Mouse (Mus musculus) stomach, embryonic 15.5 days (tissue): ENCODE results near the gene Atl2. TPM values are rescaled to one million over a fixed set of nuclear protein-coding genes. Genes with fewer than 3 reads are reported as not detected.

ENCODE experiments used
- ATAC-seq: fragments of 200-750 bp; cut with Nextera tagmentation; 2 replicates; pipeline ENCODE4 v1.8.0; 2017; ENCODE audit warnings: low read depth, moderate number of reproducible peaks, moderate TSS enrichment; ENCODE audit not compliant: insufficient read depth, low FRiP score
- H3K27ac ChIP-seq: fragments of 300-500 bp; sonication (generic); 2 replicates; pipeline ENCODE4 v1.5.1; 2015; ENCODE audit warnings: mild to moderate bottlenecking, inconsistent platforms
- H3K27me3 ChIP-seq: fragments of 300-500 bp; sonication (generic); replicated peaks from 2 replicates; pipeline ENCODE4 v1.6.1; 2015; ENCODE audit warnings: inconsistent platforms
- H3K36me3 ChIP-seq: fragments of 300-500 bp; sonication (generic); 2 replicates; pipeline ENCODE4 v1.6.1; 2015; ENCODE audit warnings: inconsistent platforms
- H3K4me1 ChIP-seq: fragments of 300-500 bp; sonication (generic); 2 replicates; pipeline ENCODE4 v1.6.1; 2015; ENCODE audit warnings: inconsistent platforms
- H3K4me2 ChIP-seq: fragments of 300-500 bp; sonication (generic); 2 replicates; pipeline ENCODE4 v1.6.1; 2015; ENCODE audit warnings: mild to moderate bottlenecking, inconsistent platforms
- H3K4me3 ChIP-seq: fragments of 300-500 bp; sonication (generic); replicated peaks from 2 replicates; pipeline ENCODE4 v1.5.1; 2015; ENCODE audit warnings: inconsistent platforms
- H3K9ac ChIP-seq: fragments of 300-500 bp; sonication (generic); 2 replicates; pipeline ENCODE4 v1.6.1; 2015; ENCODE audit warnings: inconsistent platforms
- H3K9me3 ChIP-seq: fragments of 300-500 bp; sonication (generic); 2 replicates; pipeline ENCODE4 v1.6.1; 2016; ENCODE audit warnings: inconsistent platforms
- WGBS: fragments of 180-500 bp; shearing (Covaris S2); methylation state at CpG from one replicate; pipeline ENCODE4 v1.1.7; 2015; 5-methylcytosine and 5-hydroxymethylcytosine counted together
- polyA plus RNA-seq: library from polyadenylated mRNA; unstranded; fragments of >200 nt; fragmentation: Nextera tagmentation; extraction: Ambion mirVana; gene quantifications from 2 replicates; pipeline ENCODE4 v1.2.1, GENCODE M21; 2015

Gene Atl2
- polyA plus RNA-seq, 1 experiment from 2014 or later: 41.1 TPM

DNA sequence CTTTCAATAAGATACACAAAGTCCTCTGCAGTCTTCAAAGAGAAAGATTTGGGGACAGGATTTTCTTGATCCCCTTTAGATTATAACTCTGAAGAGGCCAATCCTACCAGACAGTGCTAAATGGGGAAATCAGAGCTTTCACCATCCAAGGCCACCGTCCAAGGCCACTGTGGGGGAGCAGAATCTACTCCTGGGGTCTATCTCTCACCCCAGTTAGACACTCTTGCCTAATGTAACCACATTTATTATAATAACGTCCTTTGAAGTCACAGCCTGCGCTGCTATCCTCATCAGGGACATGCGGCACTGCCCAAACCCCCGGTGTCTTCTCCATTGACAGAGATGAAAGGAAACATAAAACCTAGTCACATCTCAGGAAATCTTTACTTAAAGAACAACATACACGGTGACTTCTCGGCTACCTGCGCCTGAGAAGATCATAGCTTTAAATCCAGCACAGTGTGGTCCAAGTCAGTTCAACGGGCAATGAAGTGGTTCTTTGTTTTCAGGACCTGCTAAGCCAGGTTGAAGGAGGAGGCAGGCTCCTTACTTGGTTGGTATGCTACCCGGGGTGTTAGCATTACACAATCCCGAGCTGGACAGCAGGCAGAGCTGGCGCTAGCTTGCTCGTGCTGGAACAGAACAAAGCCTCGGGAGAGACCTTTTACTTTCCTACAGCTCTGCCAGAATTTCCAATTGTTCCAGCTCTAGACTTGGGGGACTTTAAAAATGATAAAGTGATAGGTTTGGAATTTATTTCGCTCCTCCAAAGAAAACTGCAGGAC lies 23.8 kb upstream of the Atl2 start:
- WGBS: 66% methylated on average over 15 of the region's 15 CpGs
- H3K27ac ChIP-seq: no peak overlapping the region
- ATAC-seq: peak; percentile 56; the same call in 1 of the 2 replicates

DNA sequence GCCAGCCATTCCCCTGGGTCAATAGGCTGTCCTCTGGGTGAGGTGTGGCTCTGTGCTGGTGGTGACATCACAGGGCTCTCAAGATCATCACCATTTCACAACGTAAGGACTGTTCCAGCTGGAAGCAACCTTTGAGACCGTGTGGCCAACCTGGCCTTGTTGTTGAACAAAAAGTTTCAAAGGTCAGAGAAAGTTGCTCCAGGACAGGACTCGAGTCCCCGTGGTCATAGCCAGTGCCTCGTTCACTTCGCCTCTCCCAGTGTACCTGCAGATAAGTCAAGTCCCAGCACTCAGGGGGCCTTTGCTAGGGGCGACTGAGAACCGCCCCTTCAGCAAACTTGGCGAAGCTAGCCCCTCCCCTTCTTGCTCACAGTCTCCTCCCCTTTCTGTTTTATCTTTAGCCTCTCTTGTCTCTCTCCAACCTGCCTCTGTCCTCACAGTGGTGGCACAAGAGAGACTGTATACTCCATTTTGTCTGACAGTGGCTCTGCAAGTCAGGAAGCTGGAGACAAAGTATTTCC lies 22.6 kb upstream of the Atl2 start:
- H3K4me1 ChIP-seq: peaks cover 8% of the 10 kb centered on the region; the same call in 1 of the 2 replicates
- no peaks in the 10 kb centered on the region for H3K27me3 ChIP-seq
- no peak overlapping the region for H3K4me3 ChIP-seq
- H3K4me2 ChIP-seq: peak overlapping the region; percentile 27
- no peak overlapping the region for H3K27ac ChIP-seq
- no peak overlapping the region for H3K9ac ChIP-seq
- no peaks in the 10 kb centered on the region for H3K9me3 ChIP-seq
- peak; percentile 83 for ATAC-seq
- WGBS: 23% methylated on average over 9 of the region's 9 CpGs
- no peaks in the 10 kb centered on the region for H3K36me3 ChIP-seq

More for the DNA sequence above, 23.8 kb upstream of the Atl2 start:
- no peak overlapping the region for H3K4me3 ChIP-seq
- no peak overlapping the region for H3K9ac ChIP-seq
- H3K4me1 ChIP-seq: peaks cover 8% of the 10 kb centered on the region; the same call in 1 of the 2 replicates
- H3K9me3 ChIP-seq: no peaks in the 10 kb centered on the region
- no peaks in the 10 kb centered on the region for H3K36me3 ChIP-seq
- no peaks in the 10 kb centered on the region for H3K27me3 ChIP-seq
- H3K4me2 ChIP-seq: no peak overlapping the region

DNA sequence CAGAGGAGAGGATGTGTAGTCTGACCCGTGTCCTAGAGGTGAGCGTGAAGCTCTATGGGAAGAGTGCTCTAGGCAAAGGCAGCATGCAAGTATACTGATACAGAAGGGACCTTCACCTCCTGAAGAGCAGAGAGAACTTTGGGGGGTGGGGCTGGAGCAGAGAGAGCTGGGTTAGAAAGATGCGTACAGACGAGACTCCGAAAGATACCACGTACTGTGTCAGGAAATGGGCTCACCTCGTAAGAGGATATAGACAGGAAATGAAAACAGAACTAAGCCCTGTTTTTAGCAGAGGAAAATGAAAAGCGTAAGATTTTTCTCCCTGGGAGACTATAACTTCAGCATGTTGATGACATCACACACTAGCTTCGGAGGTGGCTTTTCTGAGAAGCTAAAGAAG lies 21.1 kb upstream of the Atl2 start:
- H3K4me1 ChIP-seq: peaks cover 8% of the 10 kb centered on the region; the same call in 1 of the 2 replicates
- 72% methylated on average over 9 of the region's 9 CpGs for WGBS
- H3K27me3 ChIP-seq: no peaks in the 10 kb centered on the region
- no peaks in the 10 kb centered on the region for H3K9me3 ChIP-seq
- H3K4me3 ChIP-seq: no peak overlapping the region
- no peak overlapping the region for H3K4me2 ChIP-seq
- ATAC-seq: no peak
- no peak overlapping the region for H3K9ac ChIP-seq
- H3K27ac ChIP-seq: no peak overlapping the region
- no peaks in the 10 kb centered on the region for H3K36me3 ChIP-seq

DNA sequence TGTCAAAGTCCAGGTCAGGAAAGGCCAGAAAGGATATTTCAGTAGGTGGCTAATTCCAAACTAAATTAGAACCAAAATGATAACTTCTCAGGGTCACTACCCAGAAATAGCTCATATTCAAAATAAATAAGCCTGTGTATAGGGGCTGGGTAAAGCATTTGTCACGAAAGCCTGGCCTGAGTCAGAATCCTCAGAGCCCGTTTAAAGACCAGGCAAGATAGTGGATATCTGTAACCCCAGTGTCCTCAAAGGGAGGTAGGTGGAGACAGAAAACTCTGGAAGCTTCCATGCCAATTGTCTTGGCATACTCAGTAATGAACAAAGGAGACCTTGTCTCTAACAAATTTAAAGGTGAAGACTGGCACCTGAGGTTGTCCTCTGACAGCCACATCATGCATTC lies 16.3 kb upstream of the Atl2 start:
- Histone ChIP-seq H3K9ac (no peak overlapping the region), H3K4me3 (no peak overlapping the region), H3K27ac (no peak overlapping the region), H3K27me3 (no peaks in the 10 kb centered on the region), H3K4me1 (no peaks in the 10 kb centered on the region), H3K4me2 (no peak overlapping the region), H3K36me3 (no peaks in the 10 kb centered on the region), H3K9me3 (no peaks in the 10 kb centered on the region)
- 47% methylated on average over 2 of the region's 2 CpGs for WGBS
- ATAC-seq: no peak

DNA sequence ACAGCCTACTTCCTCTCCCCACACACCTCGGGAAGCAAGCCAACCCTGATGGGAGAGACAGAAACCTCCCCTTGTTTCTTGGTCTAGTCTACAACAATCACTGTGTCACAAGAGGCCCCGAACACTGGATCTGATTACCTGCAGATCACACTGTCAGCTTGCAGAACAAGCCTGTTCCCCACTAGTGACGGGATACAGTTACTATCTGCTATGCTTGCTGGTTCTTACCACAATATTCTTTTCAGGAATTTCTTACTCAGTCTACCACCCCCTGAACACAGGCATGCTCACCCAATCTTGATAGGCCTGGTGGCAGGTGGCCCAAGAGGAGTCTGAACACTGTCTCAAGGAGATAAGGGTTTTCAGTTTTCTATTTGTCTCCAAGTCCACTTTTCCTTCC lies 15.8 kb upstream of the Atl2 start:
- 67% methylated on average over 3 of the region's 3 CpGs for WGBS

DNA sequence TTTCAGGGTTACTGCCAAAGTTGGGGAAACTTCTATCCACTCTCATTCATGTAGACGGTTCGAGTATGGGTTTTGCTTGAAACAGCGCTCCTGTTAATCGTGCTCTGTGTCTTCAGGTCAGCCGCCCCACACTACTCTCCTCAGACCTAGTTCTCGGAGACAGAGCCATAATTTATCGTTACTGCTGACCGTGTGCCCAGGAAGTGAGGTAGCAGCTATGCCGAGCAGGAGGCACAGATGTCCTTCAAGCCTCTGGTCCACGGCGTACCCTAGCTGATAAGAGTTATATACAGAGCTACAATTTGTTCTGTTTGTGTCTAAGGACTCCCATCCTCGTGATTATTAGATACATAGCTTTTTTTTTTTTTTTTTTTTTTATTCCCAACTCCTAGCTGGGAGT lies 13.6 kb upstream of the Atl2 start:
- Histone ChIP-seq H3K4me2 (no peak overlapping the region), H3K4me1 (no peaks in the 10 kb centered on the region), H3K27ac (no peak overlapping the region), H3K27me3 (no peaks in the 10 kb centered on the region), H3K36me3 (no peaks in the 10 kb centered on the region), H3K9me3 (no peaks in the 10 kb centered on the region), H3K9ac (no peak overlapping the region), H3K4me3 (no peak overlapping the region)
- no peak for ATAC-seq
- WGBS: 77% methylated on average over 12 of the region's 12 CpGs

More for the DNA sequence above, 15.8 kb upstream of the Atl2 start:
- H3K4me3 ChIP-seq: no peak overlapping the region
- ATAC-seq: no peak
- no peak overlapping the region for H3K27ac ChIP-seq
- H3K27me3 ChIP-seq: no peaks in the 10 kb centered on the region
- no peak overlapping the region for H3K4me2 ChIP-seq
- H3K4me1 ChIP-seq: no peaks in the 10 kb centered on the region
- H3K9me3 ChIP-seq: no peaks in the 10 kb centered on the region
- H3K9ac ChIP-seq: no peak overlapping the region
- no peaks in the 10 kb centered on the region for H3K36me3 ChIP-seq

DNA sequence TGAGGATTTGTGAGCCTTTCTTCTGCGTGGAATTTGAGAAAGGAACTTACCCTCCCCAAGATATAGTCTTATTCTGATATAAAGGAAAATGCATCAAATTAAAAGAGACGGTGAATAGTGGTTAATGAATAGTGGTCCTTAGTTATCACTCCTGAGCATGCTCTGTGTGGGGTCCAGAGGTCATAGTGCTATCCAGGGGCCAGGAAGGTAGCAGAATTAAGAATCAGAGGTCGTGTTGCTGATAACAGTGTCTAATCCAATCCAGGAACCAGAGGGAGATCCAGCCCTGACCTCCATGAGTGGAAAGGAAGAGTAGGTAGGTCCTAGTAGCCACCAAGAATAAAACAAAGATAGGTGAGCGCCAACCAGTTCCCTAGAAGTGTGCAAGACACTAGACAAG lies 11.8 kb upstream of the Atl2 start:
- H3K4me1 ChIP-seq: no peaks in the 10 kb centered on the region
- no peaks in the 10 kb centered on the region for H3K9me3 ChIP-seq
- H3K4me2 ChIP-seq: no peak overlapping the region
- no peaks in the 10 kb centered on the region for H3K36me3 ChIP-seq
- no peak overlapping the region for H3K4me3 ChIP-seq
- no peak for ATAC-seq
- no peak overlapping the region for H3K27ac ChIP-seq
- 74% methylated on average over 4 of the region's 4 CpGs for WGBS
- H3K9ac ChIP-seq: no peak overlapping the region
- H3K27me3 ChIP-seq: no peaks in the 10 kb centered on the region

DNA sequence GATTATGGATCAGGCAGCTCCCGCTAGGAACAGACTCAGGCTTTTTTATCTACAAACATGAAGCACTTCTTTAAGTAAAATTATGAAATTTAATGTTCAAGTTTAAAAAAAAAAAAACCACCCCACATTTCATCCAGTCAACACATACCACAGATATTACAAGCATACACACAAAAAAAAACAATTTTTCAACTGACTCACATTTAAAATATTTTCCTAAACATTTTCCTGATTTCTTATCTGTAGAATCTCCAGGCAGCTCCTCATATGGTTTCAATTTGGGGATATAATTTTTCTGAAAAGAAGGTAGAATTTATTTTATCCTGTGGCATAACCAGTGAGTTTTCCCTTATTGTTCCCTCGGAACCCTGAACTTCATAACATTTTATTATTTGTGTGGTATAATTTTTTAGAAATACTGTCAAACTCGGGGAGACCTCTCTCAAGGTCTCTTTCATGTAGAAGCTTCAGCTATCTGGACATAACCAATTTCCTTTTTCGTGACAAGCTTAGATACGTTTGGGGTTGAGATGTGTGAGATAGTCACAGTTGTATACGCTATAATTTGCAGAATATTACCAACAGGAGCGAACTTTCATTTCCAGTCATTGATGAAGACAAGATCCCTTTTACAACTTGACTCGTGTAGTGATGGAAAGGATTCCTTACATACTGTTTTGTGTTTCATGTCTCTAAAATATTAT lies 11.0 kb upstream of the Atl2 start:
- H3K27ac ChIP-seq: no peak overlapping the region
- WGBS: 77% methylated on average over 8 of the region's 8 CpGs
- H3K36me3 ChIP-seq: no peaks in the 10 kb centered on the region
- no peak overlapping the region for H3K4me2 ChIP-seq
- no peak for ATAC-seq
- no peaks in the 10 kb centered on the region for H3K27me3 ChIP-seq
- no peaks in the 10 kb centered on the region for H3K4me1 ChIP-seq
- H3K4me3 ChIP-seq: no peak overlapping the region
- H3K9me3 ChIP-seq: no peaks in the 10 kb centered on the region
- H3K9ac ChIP-seq: no peak overlapping the region

DNA sequence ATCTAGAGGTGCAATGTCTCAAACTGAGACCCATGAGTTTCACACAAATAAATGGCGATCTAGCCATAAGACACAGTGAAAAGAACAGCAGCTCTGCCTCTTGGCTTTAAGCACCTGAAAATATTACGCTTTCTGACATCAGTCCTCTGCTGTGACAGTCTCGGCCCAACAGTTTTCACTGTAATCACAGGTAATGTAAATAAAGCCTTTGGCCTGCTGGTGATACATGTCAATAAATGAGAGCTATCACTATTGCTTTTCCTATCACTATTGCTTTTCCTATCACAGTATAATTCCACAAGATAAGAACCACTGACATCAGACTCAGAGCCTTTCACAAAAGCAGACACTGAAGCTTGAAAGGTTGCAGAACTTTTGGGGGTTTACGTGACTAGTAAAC lies 8.7 kb upstream of the Atl2 start:
- no peaks in the 10 kb centered on the region for H3K36me3 ChIP-seq
- H3K4me2 ChIP-seq: no peak overlapping the region
- no peak overlapping the region for H3K4me3 ChIP-seq
- no peak overlapping the region for H3K9ac ChIP-seq
- 79% methylated on average over 4 of the region's 4 CpGs for WGBS
- H3K9me3 ChIP-seq: no peaks in the 10 kb centered on the region
- no peaks in the 10 kb centered on the region for H3K27me3 ChIP-seq
- no peak for ATAC-seq
- H3K4me1 ChIP-seq: no peaks in the 10 kb centered on the region
- H3K27ac ChIP-seq: no peak overlapping the region

DNA sequence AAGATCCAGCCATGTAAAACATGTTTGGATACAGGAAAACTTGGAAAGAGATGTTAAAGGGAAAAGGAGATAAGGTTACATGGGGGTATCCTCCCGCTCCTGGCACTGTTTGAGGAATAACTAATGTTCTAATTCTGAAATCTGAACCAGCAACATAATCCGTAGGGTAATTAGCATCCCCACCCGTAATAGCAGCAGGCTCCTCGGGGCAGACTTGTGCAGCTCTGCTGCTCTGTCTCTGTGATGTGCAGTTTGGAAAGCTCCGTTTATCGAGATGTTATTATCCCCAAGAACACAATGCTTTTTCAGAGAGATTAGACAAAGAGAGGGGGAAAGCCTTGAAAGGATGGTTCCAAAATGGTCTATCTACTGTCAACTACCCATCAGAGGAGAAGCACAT lies 5.3 kb upstream of the Atl2 start:
- Histone ChIP-seq H3K9ac (no peak overlapping the region), H3K9me3 (no peaks in the 10 kb centered on the region), H3K27ac (no peak overlapping the region), H3K27me3 (0 out of 2 replicates have a peak, but pooled peaks cover 6% of the 10 kb centered on the region), H3K4me1 (0 out of 2 replicates have a peak, but pooled peaks cover 2% of the 10 kb centered on the region), H3K4me2 (no peak overlapping the region), H3K36me3 (no peaks in the 10 kb centered on the region), H3K4me3 (no peak overlapping the region)
- no peak for ATAC-seq
- 54% methylated on average over 6 of the region's 6 CpGs for WGBS

DNA sequence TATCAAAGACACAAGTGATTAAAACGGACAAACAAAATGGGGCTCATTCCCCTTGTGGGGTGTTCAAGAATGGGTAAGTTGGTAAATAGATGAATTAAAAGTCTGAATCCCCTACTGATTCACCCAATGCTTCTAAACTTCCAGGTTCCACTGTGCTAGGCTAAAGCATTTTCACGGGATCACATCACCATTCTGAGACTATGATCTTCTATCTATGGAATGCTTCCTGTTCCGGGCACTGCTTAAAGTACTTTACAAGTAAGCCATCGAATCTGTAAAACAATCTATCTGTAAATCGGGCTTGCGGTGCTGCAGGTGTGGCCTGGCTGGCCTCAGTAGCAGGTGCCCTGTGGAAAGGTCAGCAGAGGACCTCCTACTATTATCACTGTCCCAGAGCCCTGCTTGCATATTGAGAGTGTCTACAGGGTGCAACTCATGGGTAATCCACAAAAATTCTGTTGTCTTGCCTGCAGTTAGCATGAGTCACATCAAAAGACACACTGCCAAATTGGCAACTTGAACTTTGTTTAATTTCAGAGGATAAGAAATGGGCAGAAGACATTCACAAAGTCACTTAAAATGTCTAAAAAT lies 2.3 kb upstream of the Atl2 start:
- 69% methylated on average over 6 of the region's 6 CpGs for WGBS
- H3K36me3 ChIP-seq: no peaks in the 10 kb centered on the region

DNA sequence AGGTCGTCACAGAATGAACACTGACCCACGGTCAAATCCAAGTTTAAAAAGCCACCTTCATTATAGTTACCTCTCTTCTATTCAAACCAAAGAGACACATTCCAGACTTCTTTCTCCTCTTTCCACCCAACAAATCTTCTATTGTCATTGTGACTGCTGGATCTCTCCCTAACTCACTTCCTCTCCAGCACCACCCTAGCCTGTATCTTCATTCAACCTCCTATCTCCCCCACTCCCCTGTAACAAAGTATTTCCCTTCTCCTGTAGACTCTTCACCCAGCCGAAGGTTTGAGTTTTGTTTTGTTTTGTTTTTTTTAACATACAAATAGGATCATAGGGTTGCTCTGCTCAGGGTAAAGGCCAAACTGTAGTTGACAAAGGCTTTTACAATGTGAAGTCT lies 1.7 kb upstream of the Atl2 start:
- ATAC-seq: no peak
- H3K27ac ChIP-seq: no peak overlapping the region
- H3K27me3 ChIP-seq: 0 out of 2 replicates have a peak, but pooled peaks cover 6% of the 10 kb centered on the region
- no peaks in the 10 kb centered on the region for H3K36me3 ChIP-seq
- WGBS: 83% methylated on average over 3 of the region's 3 CpGs
- H3K9me3 ChIP-seq: no peaks in the 10 kb centered on the region
- peaks cover 6% of the 10 kb centered on the region; the same call in 1 of the 2 replicates for H3K4me1 ChIP-seq
- H3K9ac ChIP-seq: no peak overlapping the region
- no peak overlapping the region for H3K4me3 ChIP-seq
- no peak overlapping the region for H3K4me2 ChIP-seq

More for the DNA sequence above, 2.3 kb upstream of the Atl2 start:
- Histone ChIP-seq H3K9ac (no peak overlapping the region), H3K9me3 (no peaks in the 10 kb centered on the region), H3K27me3 (0 out of 2 replicates have a peak, but pooled peaks cover 6% of the 10 kb centered on the region), H3K4me2 (no peak overlapping the region), H3K4me3 (no peak overlapping the region), H3K4me1 (peaks cover 6% of the 10 kb centered on the region; the same call in 1 of the 2 replicates), H3K27ac (no peak overlapping the region)
- ATAC-seq: no peak
